Mouse (Mus musculus) midbrain, embryonic 11.5 days (tissue): ENCODE results near the gene Hnrnpa0. TPM values are rescaled to one million over a fixed set of nuclear protein-coding genes. Genes with fewer than 3 reads are reported as not detected.

Experiments
- ATAC-seq: fragments of 200-750 bp; cut with Nextera tagmentation; 2 replicates; pipeline ENCODE4 v1.8.0; 2017; ENCODE audit warnings: moderate TSS enrichment, moderate library complexity; ENCODE audit not compliant: low FRiP score
- DNase-seq: peaks from one replicate; pipeline ENCODE4 v3.0.0; 2015; ENCODE audit warnings: low spot score; ENCODE audit errors: missing footprints
- H3K27ac ChIP-seq: fragments of 300-500 bp; sonication (generic); 2 replicates; pipeline ENCODE4 v1.5.1; 2014; ENCODE audit warnings: low read depth, low read length
- H3K27me3 ChIP-seq: fragments of 300-500 bp; sonication (generic); 2 replicates; pipeline ENCODE4 v1.6.1; 2014; ENCODE audit warnings: mild to moderate bottlenecking, low read length, moderate library complexity, mixed read lengths; ENCODE audit not compliant: control insufficient read depth, insufficient read depth
- H3K36me3 ChIP-seq: fragments of 300-500 bp; sonication (generic); 2 replicates; pipeline ENCODE4 v1.6.1; 2014; ENCODE audit warnings: mild to moderate bottlenecking, low read length, moderate library complexity, mixed read lengths; ENCODE audit not compliant: control insufficient read depth, insufficient read depth
- H3K4me1 ChIP-seq: fragments of 300-500 bp; sonication (generic); 2 replicates; pipeline ENCODE4 v1.6.1; 2014; ENCODE audit warnings: low read length; ENCODE audit not compliant: control insufficient read depth, insufficient read depth
- H3K4me2 ChIP-seq: fragments of 300-500 bp; sonication (generic); 2 replicates; pipeline ENCODE4 v1.6.1; 2014; ENCODE audit warnings: mild to moderate bottlenecking, moderate library complexity
- H3K4me3 ChIP-seq: fragments of 300-500 bp; sonication (generic); 2 replicates; pipeline ENCODE4 v1.5.1; 2014; ENCODE audit warnings: low read depth, low read length
- H3K9ac ChIP-seq: fragments of 300-500 bp; sonication (generic); 2 replicates; pipeline ENCODE4 v1.6.1; 2014; ENCODE audit warnings: low read length
- H3K9me3 ChIP-seq: fragments of 300-500 bp; sonication (generic); 2 replicates; pipeline ENCODE4 v1.6.1; 2016; ENCODE audit warnings: low read length; ENCODE audit not compliant: control insufficient read depth
- WGBS: fragments of 180-500 bp; shearing (Covaris S2); extraction: QIAGEN DNeasy Blood & Tissue Kit; methylation state at CpG from one replicate; pipeline ENCODE4 v1.1.7; 2014; 5-methylcytosine and 5-hydroxymethylcytosine counted together
- polyA plus RNA-seq: library from polyadenylated mRNA; unstranded; fragments of >200 nt; fragmentation: Nextera tagmentation; extraction: Ambion mirVana; gene quantifications from 2 replicates; pipeline ENCODE4 v1.2.1, GENCODE M21; 2014

The Hnrnpa0 gene
- polyA plus RNA-seq, 1 experiment from 2014 or later, result 60.0 TPM

DNA sequence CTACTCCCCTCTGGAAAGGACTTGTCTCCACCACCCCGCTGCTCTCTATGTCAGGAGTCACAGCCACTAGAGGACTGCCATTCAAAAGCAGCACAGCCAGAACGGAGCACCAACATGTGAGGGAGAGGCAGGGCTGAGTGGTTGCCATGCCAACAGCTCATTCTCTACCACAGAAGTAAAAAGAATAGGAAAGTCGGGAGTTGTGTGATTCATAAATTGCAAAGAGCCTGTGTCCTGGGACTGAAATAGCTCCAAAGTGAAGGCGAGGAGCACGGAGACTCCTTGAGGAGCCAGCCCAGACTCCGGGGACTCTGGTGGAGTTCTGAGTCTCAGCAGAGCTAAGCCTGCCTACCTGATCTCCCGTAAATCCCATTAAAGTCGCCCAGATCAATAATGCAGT lies 37.7 kb downstream of the Hnrnpa0 start:
- DNase-seq (peak; percentile 87), ATAC-seq (peak; percentile 88)
- Histone ChIP-seq H3K4me1 (peaks cover 11% of the 10 kb centered on the region), H3K4me3 (no peak overlapping the region), H3K36me3 (no peaks in the 10 kb centered on the region), H3K9me3 (no peaks in the 10 kb centered on the region), H3K27me3 (no peaks in the 10 kb centered on the region), H3K4me2 (peak overlapping the region; percentile 20), H3K27ac (peak overlapping the region; percentile 54; the same call in 1 of the 2 replicates), H3K9ac (no peak overlapping the region)
- 23% methylated on average over 8 of the region's 8 CpGs for WGBS

- Histone ChIP-seq H3K9me3 (no peaks in the 10 kb centered on the region), H3K36me3 (no peaks in the 10 kb centered on the region), H3K4me1 (no peaks in the 10 kb centered on the region), H3K4me2 (no peak overlapping the region), H3K4me3 (no peak overlapping the region), H3K9ac (no peak overlapping the region), H3K27me3 (no peaks in the 10 kb centered on the region), H3K27ac (no peak overlapping the region)
- ATAC-seq, result no peak
- WGBS, result 94% methylated on average over 5 of the region's 5 CpGs
- DNase-seq, result peak; percentile 31
Observed at GRCm38 (mm10) chr13:58084396-58084795, 44.0 kb downstream of the Hnrnpa0 start.

GRCm38 (mm10) chr13:58083521-58083920 lies 44.8 kb downstream of the Hnrnpa0 start:
- ATAC-seq (no peak), DNase-seq (peak; percentile 12)
- Histone ChIP-seq H3K4me1 (no peaks in the 10 kb centered on the region), H3K36me3 (no peaks in the 10 kb centered on the region), H3K9me3 (no peaks in the 10 kb centered on the region), H3K4me3 (no peak overlapping the region), H3K4me2 (no peak overlapping the region), H3K9ac (no peak overlapping the region), H3K27me3 (no peaks in the 10 kb centered on the region), H3K27ac (no peak overlapping the region)
- WGBS, result 79% methylated on average over 11 of the region's 11 CpGs

- Histone ChIP-seq H3K4me1 (no peaks in the 10 kb centered on the region), H3K4me2 (no peak overlapping the region), H3K4me3 (no peak overlapping the region), H3K27ac (no peak overlapping the region), H3K9ac (no peak overlapping the region), H3K9me3 (no peaks in the 10 kb centered on the region), H3K36me3 (no peaks in the 10 kb centered on the region), H3K27me3 (no peaks in the 10 kb centered on the region)
- ATAC-seq (no peak), DNase-seq (peak; percentile 45)
- 82% methylated on average over 5 of the region's 5 CpGs for WGBS
Observed at GRCm38 (mm10) chr13:58083048-58083447, 45.3 kb downstream of the Hnrnpa0 start.

- H3K4me3 ChIP-seq, result no peak overlapping the region
- H3K9me3 ChIP-seq, result no peaks in the 10 kb centered on the region
- H3K4me2 ChIP-seq, result no peak overlapping the region
- no peaks in the 10 kb centered on the region for H3K4me1 ChIP-seq
- ATAC-seq (no peak), DNase-seq (no peak)
- H3K36me3 ChIP-seq, result no peaks in the 10 kb centered on the region
- 87% methylated on average over 5 of the region's 5 CpGs for WGBS
- H3K27ac ChIP-seq, result no peak overlapping the region
- no peaks in the 10 kb centered on the region for H3K27me3 ChIP-seq
- H3K9ac ChIP-seq, result no peak overlapping the region
Observed at GRCm38 (mm10) chr13:58078361-58078760, 50.0 kb downstream of the Hnrnpa0 start.

Other genes with a start within 250 kb of the Hnrnpa0 start
- gene Spock1, start 220.2 kb downstream of the Hnrnpa0 start, polyA plus RNA-seq, result 17.2 and 20.3 TPM in 2 replicates
- gene Klhl3, start 15.0 kb downstream of the Hnrnpa0 start, polyA plus RNA-seq, result 2.6 and 3.2 TPM in 2 replicates
- gene Idnk, start 29.1 kb upstream of the Hnrnpa0 start, polyA plus RNA-seq, result 59.1 and 63.1 TPM in 2 replicates
- 150 and 155 TPM in 2 replicates for gene Ubqln1, start 87.1 kb upstream of the Hnrnpa0 start, polyA plus RNA-seq
- gene Gkap1, start 147.1 kb upstream of the Hnrnpa0 start, polyA plus RNA-seq, result 40.8 and 45.5 TPM in 2 replicates
- 1.1 and 1.3 TPM in 2 replicates for gene Kif27, start 230.6 kb upstream of the Hnrnpa0 start, polyA plus RNA-seq